ENCODE assay signal across 13 mouse cellular contexts in genomic region chr5:129409440-129410004, GRCm38 (mm10).
DNase-seq lines count a peak whose midpoint lies in the region; ATAC-seq and TF ChIP-seq lines count a peak whose summit lies in the region.
"Had no signal": no experiment of that assay in that cellular context is flagged by ENCODE, and none has a peak within 500 bp of the region (broad histone marks: within the 10 kb centered on the region; RNA-seq: fewer than 3 reads in every experiment).

No protein-coding gene starts in this region.

- peak; percentile 41 for DNase-seq in lung, embryonic 14.5 days
- DNase-seq in lung, postnatal 25 days (ENCODE audit: low spot score): no peak
- peak; percentile 75 for DNase-seq in adrenal gland, postnatal 14 days
- peak; percentile 59 to 62 for DNase-seq in cerebellum, postnatal 25 days
- peak; percentile 62 to 83 for DNase-seq in kidney, postnatal 25 days
- no peak for DNase-seq in ovary, postnatal 36 days (ENCODE audit: low spot score)
- no peak for DNase-seq in layer of hippocampus, adult 18-20 months (ENCODE audit: low spot score in 2 of 2)
- no peak for DNase-seq in right cerebral cortex, postnatal 14 days

- 52% methylated on average over 14 of the region's 14 CpGs for WGBS in lung, embryonic 14.5 days

- no peak for TF ChIP-seq CTCF in lung, embryonic 14.5 days (IDR thresholded peaks at IDR 0.05; ENCODE audit: low read depth)

- no peak overlapping the region for H3K4me3 ChIP-seq in lung, embryonic 14.5 days (ENCODE audit: low read depth, low read length)
- H3K4me3 ChIP-seq: embryonic facial prominence, embryonic 15.5 days; neural tube, embryonic 12.5 days had no signal

- ATAC-seq in lung, embryonic 14.5 days (ENCODE audit: insufficient read depth): peak; percentile 69
- ATAC-seq: activated CD4-positive, CD25-positive, alpha-beta regulatory T cell, adult 4 months; inflammation-experienced regulatory T-cells, adult 6 months had no signal

- H3K9ac ChIP-seq in lung, embryonic 14.5 days: no peak overlapping the region
- H3K9ac ChIP-seq: embryonic facial prominence, embryonic 15.5 days; liver, embryonic 14.5 days; neural tube, embryonic 12.5 days had no signal

- no peak overlapping the region for H3K4me2 ChIP-seq in lung, embryonic 14.5 days
- H3K4me2 ChIP-seq: embryonic facial prominence, embryonic 15.5 days; neural tube, embryonic 12.5 days had no signal

- no peaks in the 10 kb centered on the region for H3K9me3 ChIP-seq in lung, embryonic 14.5 days (ENCODE audit: low read depth, low read length)
- H3K9me3 ChIP-seq: embryonic facial prominence, embryonic 15.5 days; neural tube, embryonic 12.5 days had no signal

- no peaks in the 10 kb centered on the region for H3K27me3 ChIP-seq in lung, embryonic 14.5 days (ENCODE audit: insufficient read depth, low read length)
- H3K27me3 ChIP-seq: embryonic facial prominence, embryonic 15.5 days; neural tube, embryonic 12.5 days had no signal

- no peak overlapping the region for H3K27ac ChIP-seq in lung, embryonic 14.5 days (ENCODE audit: low read depth)
- H3K27ac ChIP-seq: embryonic facial prominence, embryonic 15.5 days; liver, embryonic 14.5 days; neural tube, embryonic 12.5 days had no signal

- no peaks in the 10 kb centered on the region for H3K4me1 ChIP-seq in lung, embryonic 14.5 days (ENCODE audit: insufficient read depth)
- H3K4me1 ChIP-seq: neural tube, embryonic 12.5 days had no signal

- no peaks in the 10 kb centered on the region for H3K36me3 ChIP-seq in lung, embryonic 14.5 days (ENCODE audit: insufficient read depth)
- H3K36me3 ChIP-seq: embryonic facial prominence, embryonic 15.5 days; neural tube, embryonic 12.5 days had no signal

Comparison
In these comparisons a context has a peak if more than half of its experiments do, and no peak if none do; other contexts are left out.
1. DNase-seq: peak in lung, embryonic 14.5 days (single experiment), adrenal gland, postnatal 14 days (single experiment), cerebellum, postnatal 25 days (2 of 2) and kidney, postnatal 25 days (2 of 2); none in lung, postnatal 25 days (single experiment), ovary, postnatal 36 days (single experiment), layer of hippocampus, adult 18-20 months (0 of 2) and right cerebral cortex, postnatal 14 days (single experiment).